Mouse (Mus musculus) midbrain, embryonic 14.5 days (tissue): Measurements from ENCODE around the gene Zfp282. TPM values are rescaled to one million over a fixed set of nuclear protein-coding genes. Genes with fewer than 3 reads are reported as not detected.

Experiments
- ATAC-seq: fragments of 200-750 bp; cut with Nextera tagmentation; 2 replicates; pipeline ENCODE4 v1.8.0; 2017; ENCODE audit warnings: moderate number of reproducible peaks, moderate library complexity; ENCODE audit not compliant: low FRiP score, low TSS enrichment
- DNase-seq: peaks from one replicate; pipeline ENCODE4 v3.0.0-alpha.2; 2015
- H3K27ac ChIP-seq: fragments of 300-500 bp; sonication (generic); replicated peaks from 2 replicates; pipeline ENCODE4 v1.5.1; 2014; ENCODE audit warnings: mild to moderate bottlenecking, low read depth, low read length, moderate library complexity
- H3K27me3 ChIP-seq: fragments of 300-500 bp; sonication (generic); 2 replicates; pipeline ENCODE4 v1.6.1; 2014; ENCODE audit warnings: low read length, control low read depth, mixed read lengths; ENCODE audit not compliant: control insufficient read depth, insufficient read depth
- H3K36me3 ChIP-seq: fragments of 300-500 bp; sonication (generic); 2 replicates; pipeline ENCODE4 v1.6.1; 2014; ENCODE audit warnings: low read length, control low read depth; ENCODE audit not compliant: control insufficient read depth, insufficient read depth
- H3K4me1 ChIP-seq: fragments of 300-500 bp; sonication (generic); 2 replicates; pipeline ENCODE4 v1.6.1; 2014; ENCODE audit warnings: mild to moderate bottlenecking, antibody characterized with exemption, low read length, control low read depth; ENCODE audit not compliant: control insufficient read depth, insufficient read depth
- H3K4me2 ChIP-seq: fragments of 300-500 bp; sonication (generic); 2 replicates; pipeline ENCODE4 v1.6.1; 2014; ENCODE audit warnings: mild to moderate bottlenecking, low read length, moderate library complexity
- H3K4me3 ChIP-seq: fragments of 300-500 bp; sonication (generic); replicated peaks from 2 replicates; pipeline ENCODE4 v1.5.1; 2014; ENCODE audit warnings: low read depth, low read length
- H3K9ac ChIP-seq: fragments of 300-500 bp; sonication (generic); replicated peaks from 2 replicates; pipeline ENCODE4 v1.6.1; 2014; ENCODE audit warnings: mild to moderate bottlenecking, low read length, moderate library complexity
- H3K9me3 ChIP-seq: fragments of 300-500 bp; sonication (generic); 2 replicates; pipeline ENCODE4 v1.6.1; 2016; ENCODE audit warnings: low read length, control low read depth, mixed read lengths; ENCODE audit not compliant: control insufficient read depth
- WGBS: fragments of 180-500 bp; shearing (Covaris S2); extraction: QIAGEN DNeasy Blood & Tissue Kit; methylation state at CpG from one replicate; pipeline ENCODE4 v1.1.7; 2014; 5-methylcytosine and 5-hydroxymethylcytosine counted together
- polyA plus RNA-seq: library from polyadenylated mRNA; unstranded; fragments of >200 nt; fragmentation: Nextera tagmentation; extraction: Ambion mirVana; gene quantifications from 2 replicates; pipeline ENCODE4 v1.2.1, GENCODE M21; 2014

Zfp282 gene
- polyA plus RNA-seq, result 18.4 and 19.7 TPM in 2 replicates

GRCm38 (mm10) chr6:47877058-47877457 lies at the start of gene Zfp282:
Zfp282 (plus strand) TSS chr6:47877204.
- Histone ChIP-seq H3K4me1 (peaks cover 17% of the 10 kb centered on the region), H3K36me3 (peaks cover 24% of the 10 kb centered on the region), H3K4me2 (peak within 1 kb of the TSS; percentile 92), H3K27ac (peak within 1 kb of the TSS; percentile 97), H3K9ac (peak within 1 kb of the TSS; percentile 98), H3K27me3 (no peaks in the 10 kb centered on the region), H3K4me3 (peak within 1 kb of the TSS; percentile 83), H3K9me3 (no peaks in the 10 kb centered on the region)
- ATAC-seq (no peak), DNase-seq (no peak)
- 7% methylated on average over 9 of the region's 9 CpGs for WGBS

- Histone ChIP-seq H3K9me3 (no peaks in the 10 kb centered on the region), H3K4me1 (peaks cover 10% of the 10 kb centered on the region), H3K4me2 (no peak overlapping the region), H3K27ac (no peak overlapping the region), H3K36me3 (peaks cover 32% of the 10 kb centered on the region), H3K9ac (no peak overlapping the region), H3K4me3 (no peak overlapping the region), H3K27me3 (no peaks in the 10 kb centered on the region)
- DNase-seq, result no peak
- no peak for ATAC-seq
- 94% methylated on average over 4 of the region's 4 CpGs for WGBS
Measured at GRCm38 (mm10) chr6:47827462-47827861, 49.5 kb upstream of the Zfp282 start.

GRCm38 (mm10) chr6:47828950-47829349 lies 48.1 kb upstream of the Zfp282 start:
- no peaks in the 10 kb centered on the region for H3K9me3 ChIP-seq
- peaks cover 10% of the 10 kb centered on the region for H3K4me1 ChIP-seq
- DNase-seq (peak; percentile 64), ATAC-seq (no peak)
- peak overlapping the region; percentile 79 for H3K4me3 ChIP-seq
- no peak overlapping the region; the same call in 1 of the 2 replicates for H3K27ac ChIP-seq
- H3K9ac ChIP-seq, result peak overlapping the region; percentile 93; the same call in 1 of the 2 replicates
- 35% methylated on average over 1 of the region's 1 CpGs for WGBS
- H3K36me3 ChIP-seq, result peaks cover 17% of the 10 kb centered on the region
- H3K4me2 ChIP-seq, result peak overlapping the region; percentile 66
- no peaks in the 10 kb centered on the region for H3K27me3 ChIP-seq

- Histone ChIP-seq H3K9me3 (no peaks in the 10 kb centered on the region), H3K9ac (peak within 1 kb of the TSS; percentile 93), H3K27me3 (no peaks in the 10 kb centered on the region), H3K4me3 (peak within 1 kb of the TSS; percentile 79), H3K27ac (peak within 1 kb of the TSS; percentile 98), H3K4me2 (peak within 1 kb of the TSS; percentile 66), H3K36me3 (peaks cover 3% of the 10 kb centered on the region), H3K4me1 (peaks cover 10% of the 10 kb centered on the region)
- DNase-seq (peak; percentile 97), ATAC-seq (peak; percentile 90)
- under 1% methylated on average over 64 of the region's 64 CpGs for WGBS
Measured at GRCm38 (mm10) chr6:47830104-47831078, 46.6 kb upstream of the Zfp282 start, which contains the start of gene Zfp786. Zfp786 (minus strand) TSS chr6:47830867.

- DNase-seq, result no peak
- no peaks in the 10 kb centered on the region for H3K27me3 ChIP-seq
- ATAC-seq, result no peak
Measured at GRCm38 (mm10) chr6:47832220-47832619, 44.8 kb upstream of the Zfp282 start.

GRCm38 (mm10) chr6:47835482-47835983 lies 41.5 kb upstream of the Zfp282 start, which contains the start of gene Zfp398:
Zfp398 (plus strand) TSS chr6:47835661.
- DNase-seq, result peak; percentile 96
- WGBS, result under 1% methylated on average over 52 of the region's 52 CpGs
- H3K9ac ChIP-seq, result peak within 1 kb of the TSS; percentile 95
- peaks cover 5% of the 10 kb centered on the region for H3K36me3 ChIP-seq
- H3K27ac ChIP-seq, result peak within 1 kb of the TSS; percentile 97
- H3K27me3 ChIP-seq, result no peaks in the 10 kb centered on the region
- H3K4me2 ChIP-seq, result peak within 1 kb of the TSS; percentile 84
- H3K4me3 ChIP-seq, result peak within 1 kb of the TSS; percentile 96
- H3K9me3 ChIP-seq, result no peaks in the 10 kb centered on the region
- peak; percentile 94 for ATAC-seq
- peaks cover 14% of the 10 kb centered on the region; the same call in 1 of the 2 replicates for H3K4me1 ChIP-seq

More at GRCm38 (mm10) chr6:47832220-47832619, 44.8 kb upstream of the Zfp282 start:
- H3K9ac ChIP-seq, result no peak overlapping the region
- peaks cover 16% of the 10 kb centered on the region for H3K4me1 ChIP-seq
- H3K4me3 ChIP-seq, result no peak overlapping the region
- H3K9me3 ChIP-seq, result no peaks in the 10 kb centered on the region
- H3K27ac ChIP-seq, result no peak overlapping the region
- 88% methylated on average over 1 of the region's 1 CpGs for WGBS
- no peak overlapping the region for H3K4me2 ChIP-seq
- H3K36me3 ChIP-seq, result no peaks in the 10 kb centered on the region

- under 1% methylated on average over 49 of the region's 49 CpGs for WGBS
- Histone ChIP-seq H3K27ac (peak overlapping the region; percentile 97), H3K4me3 (peak overlapping the region; percentile 96)
Measured at GRCm38 (mm10) chr6:47835984-47836521, 41.0 kb upstream of the Zfp282 start.

GRCm38 (mm10) chr6:47837630-47838029 lies 39.4 kb upstream of the Zfp282 start:
- Histone ChIP-seq H3K36me3 (peaks cover 17% of the 10 kb centered on the region), H3K9me3 (no peaks in the 10 kb centered on the region), H3K4me1 (peaks cover 14% of the 10 kb centered on the region; the same call in 1 of the 2 replicates), H3K27me3 (no peaks in the 10 kb centered on the region), H3K4me3 (no peak overlapping the region), H3K27ac (no peak overlapping the region), H3K4me2 (no peak overlapping the region; the same call in 1 of the 2 replicates), H3K9ac (no peak overlapping the region)
- 85% methylated on average over 2 of the region's 2 CpGs for WGBS
- ATAC-seq (no peak), DNase-seq (no peak)

More at GRCm38 (mm10) chr6:47835984-47836521, 41.0 kb upstream of the Zfp282 start:
- Histone ChIP-seq H3K9ac (peak overlapping the region; percentile 95), H3K9me3 (no peaks in the 10 kb centered on the region), H3K27me3 (no peaks in the 10 kb centered on the region), H3K36me3 (peaks cover 10% of the 10 kb centered on the region), H3K4me1 (peaks cover 14% of the 10 kb centered on the region; the same call in 1 of the 2 replicates), H3K4me2 (peak overlapping the region; percentile 84)
- peak; percentile 79 for DNase-seq
- peak; percentile 79 for ATAC-seq
